12 mouse cellular contexts compared by ENCODE assay signal in the genomic region with DNA sequence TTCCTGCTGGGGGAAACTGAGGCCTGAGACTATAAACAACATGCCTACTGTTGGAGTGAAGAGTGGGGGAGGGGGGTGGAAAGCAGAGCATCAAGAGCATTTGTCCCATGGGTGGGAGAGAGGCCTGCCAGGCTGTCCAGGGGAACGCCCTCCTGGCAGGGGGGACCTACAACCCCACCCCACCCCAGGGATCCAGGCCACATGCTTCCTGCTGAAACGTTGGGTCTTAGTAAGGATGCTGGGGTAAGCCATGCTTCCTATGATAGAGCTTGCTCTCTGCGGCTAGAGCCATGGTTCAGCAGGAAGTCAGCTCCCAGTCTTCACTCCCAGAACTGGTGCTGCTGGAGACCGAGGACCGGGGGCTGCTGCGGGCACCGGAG. TPM values are rescaled to one million over a fixed set of nuclear protein-coding genes. Genes with fewer than 3 reads are reported as not detected.
A peak's percentile ranks its signal among the peaks of the same experiment; 100 is the strongest.
DNase-seq lines count a peak whose midpoint lies in the region; ATAC-seq lines count a peak whose summit lies in the region.
"Had no signal": no experiment of that assay in that cellular context is flagged by ENCODE, and none has a peak within 500 bp of the region (broad histone marks: within the 10 kb centered on the region; RNA-seq: fewer than 3 reads in every experiment).

No protein-coding gene starts in this region.

- no peak for ATAC-seq in hindbrain, embryonic 15.5 days (ENCODE audit: low FRiP score, low read depth)
- no peak for ATAC-seq in hindbrain, embryonic 11.5 days (ENCODE audit: low FRiP score)
- ATAC-seq in midbrain, embryonic 14.5 days (ENCODE audit: low FRiP score, low TSS enrichment): no peak
- ATAC-seq: forebrain, embryonic 14.5 days had no signal

- H3K4me1 ChIP-seq in hindbrain, embryonic 15.5 days (replicated peaks): peaks cover 4% of the 10 kb centered on the region
- no peaks in the 10 kb centered on the region; the same call in 1 of the 2 replicates for H3K4me1 ChIP-seq in hindbrain, embryonic 11.5 days (replicated peaks; ENCODE audit: control insufficient read depth, insufficient read depth, low read length)
- no peaks in the 10 kb centered on the region for H3K4me1 ChIP-seq in midbrain, embryonic 14.5 days (ENCODE audit: control insufficient read depth, insufficient read depth, low read length)
- peaks cover 50% of the 10 kb centered on the region for H3K4me1 ChIP-seq in midbrain, embryonic 10.5 days
- H3K4me1 ChIP-seq in limb, embryonic 10.5 days: peaks cover 46% of the 10 kb centered on the region

- DNase-seq in hindbrain, embryonic 11.5 days (ENCODE audit: low spot score): no peak
- no peak for DNase-seq in midbrain, embryonic 14.5 days
- DNase-seq in midbrain, embryonic 10.5 days (ENCODE audit: low spot score): no peak
- DNase-seq in limb, embryonic 10.5 days (ENCODE audit: low spot score): no peak
- DNase-seq in testis, postnatal 14 days (ENCODE audit: low spot score): no peak
- no peak for DNase-seq in cerebellum, adult 18-20 months
- DNase-seq: layer of hippocampus, postnatal 36 days; right cerebral cortex, postnatal 25 days; thymus, postnatal 14 days had no signal

- no peaks in the 10 kb centered on the region for H3K9me3 ChIP-seq in hindbrain, embryonic 15.5 days
- no peaks in the 10 kb centered on the region for H3K9me3 ChIP-seq in hindbrain, embryonic 11.5 days (ENCODE audit: control insufficient read depth, low read length)
- H3K9me3 ChIP-seq in midbrain, embryonic 14.5 days (ENCODE audit: control insufficient read depth, low read length): no peaks in the 10 kb centered on the region
- H3K9me3 ChIP-seq in midbrain, embryonic 10.5 days (replicated peaks): no peaks in the 10 kb centered on the region
- H3K9me3 ChIP-seq in limb, embryonic 10.5 days (replicated peaks): no peaks in the 10 kb centered on the region
- H3K9me3 ChIP-seq: neural tube, embryonic 13.5 days had no signal

- H3K4me2 ChIP-seq in hindbrain, embryonic 15.5 days: no peak overlapping the region
- no peak overlapping the region for H3K4me2 ChIP-seq in hindbrain, embryonic 11.5 days (replicated peaks; ENCODE audit: low read depth, low read length)
- H3K4me2 ChIP-seq in midbrain, embryonic 14.5 days (ENCODE audit: low read length): no peak overlapping the region
- H3K4me2 ChIP-seq: neural tube, embryonic 13.5 days had no signal

- 0 out of 2 replicates have a peak overlapping the region, but pooled peaks have one; percentile 30 for H3K27ac ChIP-seq in hindbrain, embryonic 15.5 days (replicated peaks)
- no peak overlapping the region for H3K27ac ChIP-seq in hindbrain, embryonic 11.5 days (ENCODE audit: low read depth, low read length)
- H3K27ac ChIP-seq in midbrain, embryonic 14.5 days (replicated peaks; ENCODE audit: low read depth, low read length): 0 out of 2 replicates have a peak overlapping the region, but pooled peaks have one; percentile 13
- H3K27ac ChIP-seq in midbrain, embryonic 10.5 days (replicated peaks): no peak overlapping the region
- H3K27ac ChIP-seq in limb, embryonic 10.5 days: peak overlapping the region; percentile 62
- H3K27ac ChIP-seq: neural tube, embryonic 13.5 days had no signal

- H3K36me3 ChIP-seq in hindbrain, embryonic 15.5 days: no peaks in the 10 kb centered on the region
- no peaks in the 10 kb centered on the region for H3K36me3 ChIP-seq in hindbrain, embryonic 11.5 days (ENCODE audit: control insufficient read depth, insufficient read depth, low read length)
- no peaks in the 10 kb centered on the region for H3K36me3 ChIP-seq in midbrain, embryonic 14.5 days (ENCODE audit: control insufficient read depth, insufficient read depth, low read length)
- 0 out of 2 replicates have a peak, but pooled peaks cover 3% of the 10 kb centered on the region for H3K36me3 ChIP-seq in midbrain, embryonic 10.5 days
- peaks cover 7% of the 10 kb centered on the region for H3K36me3 ChIP-seq in limb, embryonic 10.5 days
- H3K36me3 ChIP-seq: neural tube, embryonic 13.5 days had no signal

- WGBS in hindbrain, embryonic 15.5 days: 84% methylated on average over 7 of the region's 7 CpGs
- WGBS in hindbrain, embryonic 11.5 days: 77% methylated on average over 7 of the region's 7 CpGs
- WGBS in midbrain, embryonic 14.5 days: 82% methylated on average over 7 of the region's 7 CpGs
- WGBS in midbrain, embryonic 10.5 days: 79% methylated on average over 7 of the region's 7 CpGs
- 76% methylated on average over 7 of the region's 7 CpGs for WGBS in limb, embryonic 10.5 days

- no peak overlapping the region for H3K4me3 ChIP-seq in hindbrain, embryonic 15.5 days
- H3K4me3 ChIP-seq in hindbrain, embryonic 11.5 days (ENCODE audit: low read depth, low read length): no peak overlapping the region
- no peak overlapping the region for H3K4me3 ChIP-seq in midbrain, embryonic 14.5 days (replicated peaks; ENCODE audit: low read depth, low read length)
- no peak overlapping the region for H3K4me3 ChIP-seq in midbrain, embryonic 10.5 days
- no peak overlapping the region for H3K4me3 ChIP-seq in limb, embryonic 10.5 days
- H3K4me3 ChIP-seq: neural tube, embryonic 13.5 days had no signal

- H3K9ac ChIP-seq in hindbrain, embryonic 15.5 days: no peak overlapping the region
- H3K9ac ChIP-seq in hindbrain, embryonic 11.5 days (ENCODE audit: low read depth, low read length): no peak overlapping the region
- no peak overlapping the region for H3K9ac ChIP-seq in midbrain, embryonic 14.5 days (replicated peaks; ENCODE audit: low read length)
- H3K9ac ChIP-seq: neural tube, embryonic 13.5 days had no signal

- H3K27me3 ChIP-seq in hindbrain, embryonic 15.5 days: no peaks in the 10 kb centered on the region
- H3K27me3 ChIP-seq in hindbrain, embryonic 11.5 days (ENCODE audit: control insufficient read depth, insufficient read depth, low read length): no peaks in the 10 kb centered on the region
- H3K27me3 ChIP-seq in midbrain, embryonic 14.5 days (ENCODE audit: control insufficient read depth, insufficient read depth, low read length): no peaks in the 10 kb centered on the region
- H3K27me3 ChIP-seq in midbrain, embryonic 10.5 days (ENCODE audit: low read depth, poor library complexity, severe bottlenecking): no peaks in the 10 kb centered on the region
- no peaks in the 10 kb centered on the region for H3K27me3 ChIP-seq in limb, embryonic 10.5 days (ENCODE audit: low read depth, poor library complexity, severe bottlenecking)
- H3K27me3 ChIP-seq: neural tube, embryonic 13.5 days had no signal

RNA-seq across cellular contexts. Expression of gene Tpst2, which starts 7.7 kb away (rescaled TPM):
- 28.5 and 31.8 TPM in 2 replicates for polyA plus RNA-seq in hindbrain, embryonic 15.5 days (2015; fragmentation: Nextera tagmentation; extraction: Ambion mirVana)
- 27.0 and 32.3 TPM in 2 replicates for polyA plus RNA-seq in hindbrain, embryonic 11.5 days (2014; fragmentation: Nextera tagmentation; extraction: Ambion mirVana)
- 24.7 and 26.4 TPM in 2 replicates for polyA plus RNA-seq in midbrain, embryonic 14.5 days (2014; fragmentation: Nextera tagmentation; extraction: Ambion mirVana)
- 35.9 and 37.0 TPM in 2 replicates for polyA plus RNA-seq in midbrain, embryonic 10.5 days (2016; fragmentation: Nextera tagmentation; extraction: Ambion mirVana)
- polyA plus RNA-seq in limb, embryonic 10.5 days (2016; fragmentation: Nextera tagmentation; extraction: Ambion mirVana): 37.5 and 38.0 TPM in 2 replicates

RNA-seq across cellular contexts. Expression of gene Crybb1, which starts 28.6 kb away (rescaled TPM):
- 3.9 and 5.3 TPM in 2 replicates for polyA plus RNA-seq in hindbrain, embryonic 15.5 days (2015; fragmentation: Nextera tagmentation; extraction: Ambion mirVana)
- 0.59 and 0.88 TPM in 2 replicates for polyA plus RNA-seq in hindbrain, embryonic 11.5 days (2014; fragmentation: Nextera tagmentation; extraction: Ambion mirVana)
- 1.9 and 3.8 TPM in 2 replicates for polyA plus RNA-seq in midbrain, embryonic 14.5 days (2014; fragmentation: Nextera tagmentation; extraction: Ambion mirVana)
- polyA plus RNA-seq in midbrain, embryonic 10.5 days (2016; fragmentation: Nextera tagmentation; extraction: Ambion mirVana): 0.41 and 0.91 TPM in 2 replicates
- polyA plus RNA-seq in limb, embryonic 10.5 days (2016; fragmentation: Nextera tagmentation; extraction: Ambion mirVana): not detected in 2 replicates

RNA-seq across cellular contexts. Expression of gene Cryba4, which starts 31.9 kb away (rescaled TPM):
- polyA plus RNA-seq in hindbrain, embryonic 15.5 days (2015; fragmentation: Nextera tagmentation; extraction: Ambion mirVana): 1.4 and 1.5 TPM in 2 replicates
- 1.4 and 1.9 TPM in 2 replicates for polyA plus RNA-seq in hindbrain, embryonic 11.5 days (2014; fragmentation: Nextera tagmentation; extraction: Ambion mirVana)
- polyA plus RNA-seq in midbrain, embryonic 14.5 days (2014; fragmentation: Nextera tagmentation; extraction: Ambion mirVana): 0.93 and 1.2 TPM in 2 replicates
- polyA plus RNA-seq in midbrain, embryonic 10.5 days (2016; fragmentation: Nextera tagmentation; extraction: Ambion mirVana): 0.43 and 1.4 TPM in 2 replicates
- polyA plus RNA-seq in limb, embryonic 10.5 days (2016; fragmentation: Nextera tagmentation; extraction: Ambion mirVana): 0.34 and 0.46 TPM in 2 replicates

RNA-seq across cellular contexts. Expression of gene Tfip11, which starts 42.0 kb away (rescaled TPM):
- 30.9 and 31.0 TPM in 2 replicates for polyA plus RNA-seq in hindbrain, embryonic 15.5 days (2015; fragmentation: Nextera tagmentation; extraction: Ambion mirVana)
- 17.6 and 22.8 TPM in 2 replicates for polyA plus RNA-seq in hindbrain, embryonic 11.5 days (2014; fragmentation: Nextera tagmentation; extraction: Ambion mirVana)
- polyA plus RNA-seq in midbrain, embryonic 14.5 days (2014; fragmentation: Nextera tagmentation; extraction: Ambion mirVana): 29.1 and 29.9 TPM in 2 replicates
- 43.0 and 47.6 TPM in 2 replicates for polyA plus RNA-seq in midbrain, embryonic 10.5 days (2016; fragmentation: Nextera tagmentation; extraction: Ambion mirVana)
- polyA plus RNA-seq in limb, embryonic 10.5 days (2016; fragmentation: Nextera tagmentation; extraction: Ambion mirVana): 43.5 and 44.4 TPM in 2 replicates

RNA-seq across cellular contexts. Expression of gene Srrd, which starts 58.6 kb away (rescaled TPM):
- polyA plus RNA-seq in hindbrain, embryonic 15.5 days (2015; fragmentation: Nextera tagmentation; extraction: Ambion mirVana): 57.6 and 58.9 TPM in 2 replicates
- polyA plus RNA-seq in hindbrain, embryonic 11.5 days (2014; fragmentation: Nextera tagmentation; extraction: Ambion mirVana): 49.8 and 50.5 TPM in 2 replicates
- polyA plus RNA-seq in midbrain, embryonic 14.5 days (2014; fragmentation: Nextera tagmentation; extraction: Ambion mirVana): 52.4 and 68.6 TPM in 2 replicates
- polyA plus RNA-seq in midbrain, embryonic 10.5 days (2016; fragmentation: Nextera tagmentation; extraction: Ambion mirVana): 48.7 and 51.0 TPM in 2 replicates
- polyA plus RNA-seq in limb, embryonic 10.5 days (2016; fragmentation: Nextera tagmentation; extraction: Ambion mirVana): 56.2 and 59.2 TPM in 2 replicates

Comparison
In these comparisons a context has a peak if more than half of its experiments do, and no peak if none do; other contexts are left out.
1. H3K27ac ChIP-seq: peak in hindbrain, embryonic 15.5 days (single experiment), midbrain, embryonic 14.5 days (single experiment) and limb, embryonic 10.5 days (single experiment); none in hindbrain, embryonic 11.5 days (single experiment) and midbrain, embryonic 10.5 days (single experiment).